Mouse (Mus musculus) G1E-ER4 (cell line): Measurements from ENCODE around the gene Chrna9. TPM values are rescaled to one million over a fixed set of nuclear protein-coding genes. Genes with fewer than 3 reads are reported as not detected.

ENCODE experiments used
- GATA1 ChIP-seq: IDR thresholded peaks from one replicate; pipeline ENCODE4 v1.8.0; 2012; ENCODE audit warnings: low read length, inconsistent platforms
- polyA plus RNA-seq: library from polyadenylated mRNA; stranded (reverse); fragments of >175 nt; gene quantifications from 2 replicates; pipeline ENCODE4 v1.2.3, GENCODE M21; 2012

Chrna9 gene
- polyA plus RNA-seq, 1 experiment, result not detected

- no peak for TF ChIP-seq GATA1
Observed at GRCm38 (mm10) chr5:65911676-65912075, 23.0 kb upstream of the Chrna9 start.

- no peak for TF ChIP-seq GATA1
Observed at GRCm38 (mm10) chr5:65912201-65912600, 22.5 kb upstream of the Chrna9 start.

GRCm38 (mm10) chr5:65913126-65913525 is 21.6 kb upstream of the Chrna9 start:
- TF ChIP-seq GATA1, result no peak

GRCm38 (mm10) chr5:65914342-65914741 is 20.4 kb upstream of the Chrna9 start:
- no peak for TF ChIP-seq GATA1

GRCm38 (mm10) chr5:65916930-65917329 is 17.8 kb upstream of the Chrna9 start:
- TF ChIP-seq GATA1, result no peak

GRCm38 (mm10) chr5:65918601-65919000 is 16.1 kb upstream of the Chrna9 start:
- no peak for TF ChIP-seq GATA1

GRCm38 (mm10) chr5:65919326-65919725 is 15.4 kb upstream of the Chrna9 start:
- TF ChIP-seq GATA1, result no peak

- no peak for TF ChIP-seq GATA1
Observed at GRCm38 (mm10) chr5:65919904-65920303, 14.8 kb upstream of the Chrna9 start.

GRCm38 (mm10) chr5:65920701-65921426 is 13.9 kb upstream of the Chrna9 start:
- no peak for TF ChIP-seq GATA1

- no peak for TF ChIP-seq GATA1
Observed at GRCm38 (mm10) chr5:65921477-65922138, 13.1 kb upstream of the Chrna9 start.

- no peak for TF ChIP-seq GATA1
Observed at GRCm38 (mm10) chr5:65926666-65927065, 8.1 kb upstream of the Chrna9 start.

- no peak for TF ChIP-seq GATA1
Observed at GRCm38 (mm10) chr5:65929162-65929561, 5.6 kb upstream of the Chrna9 start.

GRCm38 (mm10) chr5:65930171-65930570 is 4.5 kb upstream of the Chrna9 start:
- TF ChIP-seq GATA1, result no peak

GRCm38 (mm10) chr5:65933258-65933657 is 1.5 kb upstream of the Chrna9 start:
- TF ChIP-seq GATA1, result no peak

- no peak for TF ChIP-seq GATA1
Observed at GRCm38 (mm10) chr5:65933764-65934163, 957 bp upstream of the Chrna9 start.

GRCm38 (mm10) chr5:65937011-65937726 is 2.4 kb downstream of the Chrna9 start:
- TF ChIP-seq GATA1, result no peak
